Mouse (Mus musculus) C2C12 (cell line): ENCODE measurements around the gene Rab3ip. TPM values are rescaled to one million over a fixed set of nuclear protein-coding genes. Genes with fewer than 3 reads are reported as not detected.

Experiments
- H3K27me3 ChIP-seq: one replicate; pipeline ENCODE4 v1.6.1; 2011; ENCODE audit not compliant: control insufficient read depth, insufficient read depth, insufficient read length
- H3K36me3 ChIP-seq: one replicate; pipeline ENCODE4 v1.6.1; 2011; ENCODE audit not compliant: control insufficient read depth, insufficient read depth
- H3K4me3 ChIP-seq: one replicate; pipeline ENCODE4 v1.5.1; 2011; ENCODE audit warnings: mild to moderate bottlenecking, control low read depth; ENCODE audit not compliant: poor library complexity, insufficient read depth, severe bottlenecking
- H3K79me2 ChIP-seq: one replicate; pipeline ENCODE4 v1.6.1; 2011; ENCODE audit not compliant: control insufficient read depth, insufficient read depth
- H3K79me3 ChIP-seq: one replicate; pipeline ENCODE4 v1.6.1; 2011; ENCODE audit warnings: low read depth, control low read depth
- H3ac ChIP-seq: one replicate; pipeline ENCODE3; 2011; ENCODE audit warnings: low read depth; ENCODE audit not compliant: control insufficient read depth, insufficient read length
- CEBPB ChIP-seq: IDR thresholded peaks from one replicate; pipeline ENCODE4 v1.6.1; 2011; ENCODE audit warnings: low read depth, mild to moderate bottlenecking, control low read depth, moderate library complexity
- CTCF ChIP-seq: IDR thresholded peaks from one replicate; pipeline ENCODE4 v1.5.1; 2011; ENCODE audit not compliant: control insufficient read depth, insufficient read depth, insufficient read length
- FOSL1 ChIP-seq: IDR thresholded peaks from one replicate; pipeline ENCODE4 v1.8.0; 2011; ENCODE audit warnings: mild to moderate bottlenecking, low read length; ENCODE audit not compliant: poor library complexity, insufficient read depth, severe bottlenecking
- MAX ChIP-seq: IDR thresholded peaks from one replicate; pipeline ENCODE4 v1.6.1; 2011; ENCODE audit warnings: mild to moderate bottlenecking, control low read depth
- MYOD1 ChIP-seq: IDR thresholded peaks from one replicate; pipeline ENCODE4 v1.6.1; 2011; ENCODE audit warnings: low read depth; ENCODE audit not compliant: control insufficient read depth, insufficient read length
- MYOG ChIP-seq: IDR thresholded peaks from one replicate; pipeline ENCODE4 v1.6.1; 2011; ENCODE audit not compliant: control insufficient read depth, insufficient read length; ENCODE audit errors: extremely low read depth
- USF1 ChIP-seq: IDR thresholded peaks from one replicate; pipeline ENCODE4 v1.6.1; 2011; ENCODE audit warnings: low read depth, mild to moderate bottlenecking, control low read depth, moderate library complexity
- polyA plus RNA-seq: library from polyadenylated mRNA; unstranded; fragments of >200 nt; fragmentation: generic; extraction: Trizol; gene quantifications from one replicate; pipeline ENCODE4 v1.2.1, GENCODE M21; 2012; ENCODE audit warnings: missing spikeins

Gene Rab3ip
- polyA plus RNA-seq, 1 experiment, result 29.8 TPM

- Histone ChIP-seq H3ac (no peak overlapping the region), H3K79me3 (no peaks in the 10 kb centered on the region), H3K36me3 (no peaks in the 10 kb centered on the region), H3K27me3 (no peaks in the 10 kb centered on the region), H3K4me3 (no peak overlapping the region), H3K79me2 (no peaks in the 10 kb centered on the region)
- TF ChIP-seq MYOG (no peak), CEBPB (no peak), CTCF (no peak), MYOD1 (no peak), USF1 (no peak), MAX (no peak), FOSL1 (no peak)
Observed at GRCm38 (mm10) chr10:116956483-116957158, 6.1 kb upstream of the Rab3ip start.

GRCm38 (mm10) chr10:116955191-116955590, 4.6 kb upstream of the Rab3ip start:
- H3ac ChIP-seq, result no peak overlapping the region
- no peaks in the 10 kb centered on the region for H3K79me2 ChIP-seq
- H3K79me3 ChIP-seq, result no peaks in the 10 kb centered on the region
- no peaks in the 10 kb centered on the region for H3K36me3 ChIP-seq
- TF ChIP-seq FOSL1 (no peak), USF1 (no peak), MAX (no peak), CEBPB (no peak), CTCF (no peak), MYOG (no peak), MYOD1 (no peak)
- H3K4me3 ChIP-seq, result no peak overlapping the region
- no peaks in the 10 kb centered on the region for H3K27me3 ChIP-seq

- Histone ChIP-seq H3K27me3 (no peaks in the 10 kb centered on the region), H3K36me3 (no peaks in the 10 kb centered on the region), H3K79me2 (peaks cover 40% of the 10 kb centered on the region), H3K4me3 (peak overlapping the region; percentile 60), H3K79me3 (peaks cover 12% of the 10 kb centered on the region), H3ac (no peak overlapping the region)
- no peak for TF ChIP-seq MYOG
- TF ChIP-seq MAX, result no peak
- no peak for TF ChIP-seq MYOD1
- TF ChIP-seq USF1, result no peak
- TF ChIP-seq FOSL1, result no peak
- TF ChIP-seq CEBPB, result no peak
- no peak for TF ChIP-seq CTCF
Observed at GRCm38 (mm10) chr10:116950886-116951285, 317 bp upstream of the Rab3ip start.

GRCm38 (mm10) chr10:116949111-116950008, 1.2 kb downstream of the Rab3ip start:
- Histone ChIP-seq H3K27me3 (no peaks in the 10 kb centered on the region), H3K36me3 (no peaks in the 10 kb centered on the region), H3K79me3 (peaks cover 12% of the 10 kb centered on the region), H3K79me2 (peaks cover 56% of the 10 kb centered on the region), H3K4me3 (peak overlapping the region; percentile 60), H3ac (peak overlapping the region; percentile 72)
- TF ChIP-seq CEBPB, result peak; percentile 58
- TF ChIP-seq USF1, result no peak

- H3ac ChIP-seq, result no peak overlapping the region
- no peaks in the 10 kb centered on the region for H3K27me3 ChIP-seq
- H3K4me3 ChIP-seq, result no peak overlapping the region
- TF ChIP-seq CEBPB, result no peak
- TF ChIP-seq MAX, result no peak
- TF ChIP-seq FOSL1, result no peak
- TF ChIP-seq CTCF, result no peak
- TF ChIP-seq MYOD1, result no peak
- TF ChIP-seq USF1, result no peak
- TF ChIP-seq MYOG, result no peak
- H3K36me3 ChIP-seq, result no peaks in the 10 kb centered on the region
- H3K79me2 ChIP-seq, result peaks cover 65% of the 10 kb centered on the region
- H3K79me3 ChIP-seq, result peaks cover 21% of the 10 kb centered on the region
Observed at GRCm38 (mm10) chr10:116948414-116948813, 2.2 kb downstream of the Rab3ip start.

GRCm38 (mm10) chr10:116944940-116945339, 5.6 kb downstream of the Rab3ip start:
- Histone ChIP-seq H3K27me3 (no peaks in the 10 kb centered on the region), H3K36me3 (peaks cover 9% of the 10 kb centered on the region), H3K79me2 (peaks cover 93% of the 10 kb centered on the region), H3K79me3 (peaks cover 42% of the 10 kb centered on the region), H3K4me3 (no peak overlapping the region), H3ac (no peak overlapping the region)
- TF ChIP-seq MAX, result no peak
- no peak for TF ChIP-seq MYOD1
